Mouse (Mus musculus) spleen, adult 18-20 months (tissue): ENCODE measurements around the gene Sec16a.

Experiments
- DNase-seq, 2 experiments: peaks; one replicate each; pipeline ENCODE4 v3.0.0; 2022; ENCODE audit warnings: mixed read lengths in 2 of 2

Sec16a gene

DNA sequence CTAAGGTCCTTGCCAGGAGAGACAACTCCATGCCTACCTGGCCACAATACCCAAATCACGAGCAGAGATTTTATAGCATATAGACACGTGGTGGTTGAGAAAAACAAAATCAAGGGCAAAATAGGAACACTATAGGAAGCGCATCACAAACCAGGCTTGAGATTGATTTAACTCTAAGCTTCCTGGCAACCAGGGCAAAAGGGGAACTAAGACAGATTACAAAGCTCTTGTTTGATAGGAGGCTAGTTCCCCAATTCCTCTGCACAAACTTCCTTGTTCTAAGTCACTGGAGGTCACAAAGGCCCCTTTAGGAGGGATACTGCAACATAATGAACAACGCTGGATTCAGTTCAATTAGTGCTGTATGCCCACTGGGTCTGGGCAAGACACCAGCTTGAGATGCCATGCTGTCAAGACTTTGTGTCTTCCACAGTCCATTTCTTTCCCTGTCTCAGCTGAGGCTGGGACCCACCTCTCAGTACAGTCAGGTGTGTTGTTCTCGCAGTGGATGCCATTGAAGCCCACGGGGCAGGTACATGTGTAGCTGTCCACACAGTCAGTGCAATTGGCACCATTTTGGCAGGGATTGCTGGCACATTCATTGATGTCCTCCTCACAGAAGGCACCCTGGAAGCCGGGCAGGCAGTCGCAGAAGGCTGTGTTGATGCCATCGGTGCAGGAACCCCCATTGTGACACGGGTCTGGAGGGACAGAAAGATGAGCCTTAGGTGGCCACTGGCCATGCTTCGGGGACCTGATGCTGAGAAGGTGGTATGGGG lies 27.5 kb upstream of the Sec16a start:
- no peak for DNase-seq

DNA sequence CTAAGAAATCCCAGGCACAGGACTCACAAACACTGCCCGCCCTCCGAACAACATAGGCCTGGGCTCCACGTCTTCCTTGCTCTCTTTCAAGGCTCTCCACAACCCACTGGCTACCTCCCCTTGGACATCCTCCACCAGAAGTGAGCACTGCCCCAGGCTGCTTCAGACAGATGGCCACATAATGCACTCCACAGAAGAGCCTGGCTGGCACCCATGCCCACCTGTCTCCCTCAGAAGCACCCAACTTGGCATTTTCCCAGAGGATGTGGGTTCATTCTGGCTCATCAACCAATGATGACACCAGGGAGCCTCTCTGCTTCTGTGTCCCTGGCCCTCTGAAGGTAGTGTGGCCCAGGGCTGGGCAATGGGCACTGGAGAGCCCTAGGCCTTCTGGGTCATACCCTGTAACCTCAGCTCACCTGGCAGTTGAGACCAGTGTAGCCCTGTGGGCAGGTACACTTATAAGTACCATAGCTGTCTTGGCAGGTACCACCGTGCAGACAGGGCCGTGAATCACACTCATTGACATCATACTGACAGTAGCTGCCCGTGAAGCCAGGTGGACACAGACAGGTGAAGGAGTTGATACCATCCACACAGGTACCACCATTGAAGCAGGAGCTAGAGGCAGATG lies 26.8 kb upstream of the Sec16a start:
- no peak for DNase-seq

DNA sequence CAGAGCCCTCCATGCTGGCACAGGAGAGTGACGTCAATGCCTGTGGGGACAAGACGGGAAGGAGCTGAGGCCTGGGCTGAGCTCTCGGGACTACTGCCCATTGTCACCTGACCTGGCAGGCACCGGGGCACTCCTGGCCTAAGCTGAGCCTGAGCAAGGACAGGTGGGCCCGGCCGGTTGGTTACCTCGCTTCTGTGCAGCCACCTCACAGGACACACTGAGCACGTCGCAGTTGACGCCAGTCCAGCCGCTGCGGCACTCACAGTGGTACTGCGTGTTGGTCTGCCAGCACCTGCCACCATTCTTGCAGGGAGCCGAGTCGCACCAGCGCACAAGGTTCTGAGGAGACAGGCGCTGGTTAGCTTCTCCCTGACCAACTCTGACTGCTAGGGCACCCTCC lies 26.0 kb upstream of the Sec16a start:
- no peak for DNase-seq

DNA sequence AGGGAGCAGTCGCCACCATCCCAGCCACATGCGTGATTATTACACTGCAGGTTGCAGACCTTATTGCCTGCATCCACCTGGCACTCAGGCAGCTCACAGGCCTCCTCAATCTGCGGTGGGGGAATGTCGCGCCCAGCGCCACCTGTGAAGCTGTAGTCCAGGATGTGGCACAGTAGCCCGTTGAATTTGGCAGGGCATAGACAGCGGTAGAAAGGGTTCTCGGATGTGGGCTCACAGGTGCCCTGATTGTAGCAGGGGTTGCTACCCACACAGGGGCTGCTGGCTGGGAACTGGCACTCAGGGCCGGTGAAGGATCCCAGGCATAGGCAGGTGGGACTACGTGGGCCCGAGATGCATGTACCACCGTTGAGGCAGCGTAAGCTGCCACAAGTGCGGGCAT lies 23.4 kb upstream of the Sec16a start:
- DNase-seq, result no peak

DNA sequence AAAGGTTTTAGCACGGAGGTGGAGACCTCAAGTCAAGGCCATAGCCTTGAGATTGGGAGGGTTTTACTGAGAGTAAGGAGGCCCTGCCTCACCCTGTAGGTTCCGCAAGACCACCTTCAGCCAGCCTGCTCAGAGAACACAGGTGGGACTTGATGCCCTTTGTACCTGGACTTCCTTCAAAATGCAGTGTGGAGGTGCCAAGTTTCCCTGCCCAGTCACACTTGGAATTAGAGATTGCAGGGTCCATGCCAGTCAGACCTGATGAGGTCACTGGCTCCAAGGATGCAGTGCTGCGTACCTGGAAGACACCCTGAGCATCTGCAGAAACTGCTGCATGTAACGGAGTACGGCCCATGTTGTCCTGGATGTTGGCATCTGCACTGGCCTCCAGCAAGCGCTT lies 18.4 kb upstream of the Sec16a start:
- DNase-seq, result no peak

DNA sequence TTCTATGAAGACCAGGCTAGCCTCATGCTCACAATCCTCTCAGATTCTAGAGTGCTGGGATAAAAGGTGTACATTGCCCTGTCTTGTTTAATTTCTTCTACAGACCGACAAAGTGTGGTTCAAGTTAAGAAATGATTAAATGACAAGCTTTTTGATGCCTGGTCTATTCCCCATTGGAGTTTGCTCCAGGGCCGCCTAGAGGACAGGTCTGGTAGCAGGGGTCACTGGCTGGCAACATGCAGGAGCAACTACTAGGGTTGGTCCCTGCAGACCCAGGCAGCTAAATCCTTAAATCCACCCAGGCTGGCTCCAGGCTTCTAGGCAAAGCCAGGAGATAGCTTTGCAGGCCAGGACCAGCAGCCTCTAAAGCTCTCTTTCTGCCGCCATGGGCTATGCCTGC lies 18.0 kb upstream of the Sec16a start:
- DNase-seq, result no peak

DNA sequence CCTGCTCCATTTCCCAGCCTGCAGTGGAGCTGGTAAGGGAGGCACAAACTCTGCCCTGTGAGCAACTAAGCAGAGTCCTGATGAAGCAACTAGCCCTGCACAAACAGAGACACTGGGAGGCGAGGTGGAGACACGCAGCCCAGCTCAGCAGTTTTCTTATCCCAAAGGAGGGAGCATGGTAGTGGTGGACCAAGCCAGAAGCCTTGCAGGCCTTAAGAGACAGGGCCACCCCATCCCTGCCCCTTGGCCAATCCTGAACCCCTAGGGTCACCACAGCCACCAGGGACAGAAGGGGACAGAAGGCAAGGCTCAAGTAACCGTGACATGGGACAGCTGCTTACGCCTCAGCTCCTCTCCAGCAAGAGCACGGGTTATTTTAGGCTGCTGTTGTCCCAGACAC lies 16.7 kb upstream of the Sec16a start:
- no peak for DNase-seq

DNA sequence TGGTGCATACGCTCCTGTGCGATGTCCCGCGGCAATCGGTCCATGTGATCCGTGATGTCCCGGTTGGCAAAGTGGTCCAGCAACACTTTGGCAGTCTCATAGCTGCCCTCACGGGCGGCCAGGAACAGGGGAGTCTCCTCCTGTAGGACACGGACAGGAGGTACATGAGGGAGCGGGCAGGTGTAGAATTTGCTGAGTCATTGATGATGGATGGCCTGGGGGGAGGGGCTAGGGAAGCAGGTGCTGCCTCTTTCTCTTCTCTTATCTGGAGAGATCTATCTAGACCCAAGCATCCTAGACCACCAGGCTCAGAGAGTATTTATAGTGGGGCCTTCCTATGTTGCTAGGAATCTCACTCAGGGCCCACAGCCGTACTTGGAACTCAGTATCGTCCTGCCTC lies 15.8 kb upstream of the Sec16a start:
- DNase-seq, result no peak

DNA sequence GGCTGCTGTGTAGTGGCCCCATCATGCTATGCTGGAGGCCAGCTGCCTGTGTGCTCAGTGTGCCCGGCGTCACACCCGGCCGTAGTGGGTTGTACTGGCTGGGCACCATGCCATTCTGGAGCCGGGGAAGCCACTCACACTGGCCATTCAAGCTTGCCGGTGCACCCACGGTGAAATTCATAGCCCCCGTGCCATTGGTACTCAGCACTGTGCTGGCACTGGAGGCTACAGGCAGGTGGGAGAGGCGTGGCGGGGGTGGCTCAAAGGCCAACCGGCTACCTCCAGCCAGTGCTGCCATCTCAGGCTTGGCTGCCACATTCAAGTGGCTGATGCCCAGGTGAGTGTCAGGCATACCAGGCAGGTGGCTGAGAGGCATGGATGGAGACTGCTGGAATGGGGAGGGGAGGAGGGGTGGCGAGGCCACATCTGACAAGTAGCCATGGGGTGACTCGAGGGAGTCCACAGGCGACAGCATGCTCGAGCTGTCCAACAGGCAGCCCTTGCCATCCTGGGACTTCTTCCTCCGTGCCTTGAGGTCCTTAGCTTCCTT lies 15.2 kb upstream of the Sec16a start:
- DNase-seq, result no peak

DNA sequence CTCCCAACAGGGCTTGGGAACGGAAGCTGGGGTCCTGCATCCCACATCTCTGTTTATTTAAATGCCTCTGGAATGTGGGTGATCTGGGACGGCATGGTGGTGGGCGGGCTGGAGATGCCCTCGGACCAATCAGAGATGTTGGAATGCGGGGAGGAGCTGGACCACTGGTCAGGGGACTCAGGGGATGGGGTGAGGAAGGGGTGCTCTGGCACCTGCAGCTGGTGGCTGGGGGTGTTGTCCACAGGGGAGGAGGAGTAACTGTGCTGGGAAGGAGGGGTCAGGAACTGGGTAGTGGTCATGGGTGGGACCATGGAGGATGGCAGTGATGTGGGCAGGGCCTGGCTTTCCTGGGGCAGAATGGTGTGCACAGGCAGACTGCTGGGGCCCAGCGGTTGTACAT lies 14.5 kb upstream of the Sec16a start:
- no peak for DNase-seq

DNA sequence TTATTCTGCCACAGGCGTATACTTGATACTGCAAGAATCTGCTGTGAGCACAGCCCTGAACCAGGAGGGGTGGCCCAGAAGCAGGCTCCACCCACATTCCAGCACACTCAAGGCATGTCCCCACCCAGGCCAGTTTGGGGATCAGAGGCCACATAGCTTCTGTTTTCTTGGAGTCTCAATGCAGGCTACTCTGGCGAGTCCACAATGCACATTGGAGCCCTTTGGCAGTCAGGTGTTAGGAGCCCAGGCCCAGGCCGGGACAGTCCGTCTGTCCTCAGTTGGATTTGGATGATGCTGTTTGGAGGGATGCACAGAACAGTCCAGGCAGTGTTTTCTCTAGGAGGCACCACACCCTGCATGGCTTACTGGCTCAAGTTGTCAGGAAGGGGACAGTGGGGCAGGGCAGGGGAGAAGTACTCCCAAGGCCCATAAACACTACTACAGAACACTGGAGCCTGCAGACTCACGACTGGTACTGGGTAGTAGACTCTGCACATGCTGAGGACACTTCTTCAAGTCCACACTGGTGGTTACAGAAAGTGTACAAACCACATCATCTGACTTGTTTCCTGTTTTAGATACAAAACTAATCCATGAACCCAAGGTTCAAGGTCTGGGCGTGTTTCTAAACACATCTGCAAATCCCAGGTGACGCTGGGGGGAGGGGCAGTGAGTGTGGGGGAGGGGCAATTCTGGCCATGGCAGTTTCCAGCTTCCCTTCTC lies 13.5 kb upstream of the Sec16a start:
- DNase-seq, result no peak

DNA sequence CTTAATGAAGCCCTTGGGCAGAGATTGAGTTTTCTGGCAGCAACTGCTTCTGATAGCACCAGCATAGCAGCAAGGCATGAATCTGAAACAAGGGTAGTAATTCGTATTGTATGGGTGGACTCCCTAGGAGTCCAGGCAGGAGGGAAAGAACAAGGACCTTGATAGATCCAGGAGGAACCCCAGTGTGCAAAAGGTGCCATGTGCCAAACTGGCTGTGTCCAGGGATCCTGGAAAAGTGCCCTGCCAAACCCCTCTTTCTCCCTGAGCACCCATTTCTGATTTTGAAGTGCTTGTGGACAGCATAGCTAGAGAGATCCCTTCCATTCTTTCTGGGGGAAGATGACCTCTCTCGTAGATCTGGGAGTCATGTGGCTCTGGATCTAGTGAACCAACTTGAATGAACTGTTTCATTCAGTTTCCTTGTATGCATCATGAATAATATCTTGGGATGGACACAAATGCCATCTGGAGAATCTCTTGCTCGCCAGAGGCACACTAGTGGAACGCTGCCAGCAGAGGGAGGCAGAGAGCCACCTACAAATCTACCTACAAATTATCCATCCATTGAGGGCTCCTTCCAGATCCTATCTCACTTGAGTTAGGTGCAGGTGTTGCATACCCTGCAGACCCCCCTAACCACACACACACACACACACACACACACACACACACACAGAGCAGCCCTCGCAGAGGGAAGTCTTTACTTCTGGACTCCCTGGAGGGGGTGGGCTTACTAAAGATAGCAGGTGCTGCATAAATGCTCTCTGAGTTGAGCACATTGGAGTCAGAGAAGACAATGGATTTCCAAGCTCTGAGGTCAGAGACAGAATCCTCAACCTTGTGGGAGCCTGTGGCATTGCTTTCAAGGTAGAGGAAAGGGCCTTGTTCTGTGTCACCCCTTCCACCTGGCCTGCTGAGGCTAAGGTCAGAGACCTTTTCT lies 4.4 kb upstream of the Sec16a start:
- DNase-seq, result peak; percentile 51 to 81

DNA sequence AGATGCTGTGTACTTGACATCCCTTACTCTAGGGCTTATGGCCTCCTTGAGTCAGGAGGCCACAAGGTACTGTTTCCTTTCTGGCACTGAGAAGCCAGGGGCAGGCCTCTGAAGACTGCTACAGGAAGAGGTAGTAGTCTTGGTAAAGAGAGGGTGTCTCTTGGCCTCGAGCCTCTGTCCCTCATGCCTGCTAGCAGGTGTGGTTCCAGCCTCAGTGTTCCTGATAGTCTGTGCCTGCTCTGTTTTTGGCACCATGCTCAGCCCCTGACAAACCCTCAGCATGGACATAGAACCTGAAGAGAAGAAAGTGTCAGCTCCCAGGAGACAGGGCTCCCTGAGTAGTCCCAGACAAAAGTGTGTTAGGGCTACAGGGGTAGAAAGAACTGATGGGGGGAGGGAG lies 2.4 kb upstream of the Sec16a start:
- no peak for DNase-seq

DNA sequence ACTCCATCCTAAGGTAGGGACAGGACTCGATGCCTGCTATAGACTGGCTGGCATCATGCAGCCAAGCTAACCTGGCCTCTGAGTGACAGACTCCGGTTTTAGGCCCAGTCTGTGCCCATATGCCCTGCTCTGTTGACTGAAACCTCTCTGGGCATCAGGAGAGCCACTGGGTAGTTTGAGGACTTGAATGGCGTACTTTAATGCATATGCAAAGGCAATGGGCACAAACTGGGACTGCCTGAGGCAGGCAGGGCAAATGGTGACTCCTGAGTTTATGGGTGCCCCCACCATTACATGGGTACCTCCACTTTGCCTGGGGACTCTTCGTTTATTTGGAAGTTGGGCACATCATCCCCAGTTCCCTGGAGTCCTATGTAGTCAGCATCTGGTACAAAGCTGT lies 1.7 kb upstream of the Sec16a start:
- DNase-seq, result no peak

DNA sequence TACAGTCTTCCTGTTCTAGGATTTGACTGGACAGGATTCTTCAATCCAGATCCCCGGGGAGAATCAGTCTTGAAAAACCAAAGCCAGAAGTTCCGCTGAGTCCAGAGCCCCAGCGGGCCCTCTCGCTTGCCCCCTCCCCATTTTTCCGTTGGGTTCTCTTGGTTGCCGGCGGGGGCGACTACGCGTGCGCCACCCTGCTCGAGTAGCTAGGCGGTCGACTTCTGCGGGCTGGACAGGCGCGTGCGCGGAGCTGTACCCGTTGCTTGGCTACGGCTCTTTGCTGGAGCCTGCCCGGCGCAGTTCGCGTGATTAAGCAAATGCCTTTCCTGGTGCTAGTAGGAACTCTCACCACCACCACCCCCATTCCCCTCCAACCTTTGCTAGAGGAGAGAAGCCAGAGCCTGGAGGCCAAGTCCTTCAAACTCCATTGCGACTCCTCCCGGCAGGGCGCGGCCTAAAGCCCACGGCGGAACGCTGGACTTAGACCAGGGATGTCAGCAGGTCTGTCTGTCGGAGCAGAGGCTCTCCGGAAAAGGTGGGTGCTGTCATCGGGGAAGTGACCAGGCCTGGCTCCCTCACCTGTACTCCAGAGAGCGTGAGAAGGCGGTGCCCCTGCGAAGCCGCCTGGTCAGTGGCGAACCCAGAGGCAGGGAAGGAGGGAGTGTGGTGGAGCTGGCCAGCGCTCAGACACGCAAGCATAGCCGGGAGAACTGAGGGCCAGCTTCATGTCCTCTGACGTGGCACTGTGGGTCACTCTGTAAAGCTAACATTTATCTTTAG lies 840 bp upstream of the Sec16a start:
- peak in 1 of 2 experiments; percentile 86 for DNase-seq

DNA sequence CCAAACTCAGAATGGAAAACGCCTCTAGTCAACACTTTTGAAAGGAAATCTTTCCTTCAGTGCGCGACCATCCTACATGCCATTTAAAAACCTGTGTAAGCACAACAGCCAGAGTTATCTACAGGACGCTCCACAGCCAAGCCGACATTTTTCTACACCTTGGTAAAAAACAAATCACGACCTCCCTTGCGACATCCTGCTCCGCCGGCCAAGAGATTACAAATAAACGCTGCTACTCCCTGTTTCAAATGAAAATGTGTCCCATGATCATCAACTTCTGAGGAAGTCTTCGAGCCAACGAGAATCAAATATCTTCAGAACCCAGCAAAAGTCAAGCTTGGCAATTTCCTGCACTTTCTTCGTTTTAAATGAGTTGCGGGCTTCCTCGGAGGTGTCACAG lies 648 bp downstream of the Sec16a start:
- DNase-seq, result no peak

DNA sequence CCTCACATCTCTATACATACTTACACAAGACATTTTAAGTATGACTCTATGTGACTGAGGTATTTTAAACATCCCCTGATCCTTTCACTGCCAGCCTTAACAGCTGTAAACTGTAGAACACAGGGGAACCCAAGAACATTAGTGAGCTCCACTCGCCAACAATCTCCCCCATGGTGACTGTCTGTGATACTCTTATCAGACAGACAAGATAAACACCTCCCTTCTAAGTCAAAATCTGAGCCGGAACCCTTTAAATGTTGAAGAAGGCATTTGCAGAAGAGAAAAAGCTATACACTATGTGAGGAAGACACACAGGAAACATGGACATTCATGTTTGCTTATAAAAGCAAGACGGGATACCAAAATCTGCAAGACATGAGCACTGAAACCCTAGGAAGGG lies 1.1 kb downstream of the Sec16a start:
- DNase-seq, result no peak

DNA sequence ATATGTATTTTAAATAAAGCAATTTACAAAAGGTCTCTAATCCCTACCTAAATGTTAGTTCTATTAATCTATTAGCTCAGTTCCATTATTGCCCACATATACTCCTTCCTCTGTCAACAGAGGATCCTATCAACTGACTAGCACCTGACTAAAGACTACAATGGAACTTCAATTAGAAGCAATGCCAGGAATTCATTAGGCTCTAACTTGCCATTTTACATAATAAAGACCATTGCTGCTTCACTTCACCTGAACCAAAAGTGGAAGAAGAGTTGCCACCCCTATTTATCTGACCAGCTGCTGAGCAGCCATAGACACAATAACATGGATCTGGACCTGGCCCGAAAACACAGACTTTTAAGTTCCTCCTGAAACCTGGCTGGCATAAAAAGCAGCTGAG lies 2.2 kb downstream of the Sec16a start:
- no peak for DNase-seq

DNA sequence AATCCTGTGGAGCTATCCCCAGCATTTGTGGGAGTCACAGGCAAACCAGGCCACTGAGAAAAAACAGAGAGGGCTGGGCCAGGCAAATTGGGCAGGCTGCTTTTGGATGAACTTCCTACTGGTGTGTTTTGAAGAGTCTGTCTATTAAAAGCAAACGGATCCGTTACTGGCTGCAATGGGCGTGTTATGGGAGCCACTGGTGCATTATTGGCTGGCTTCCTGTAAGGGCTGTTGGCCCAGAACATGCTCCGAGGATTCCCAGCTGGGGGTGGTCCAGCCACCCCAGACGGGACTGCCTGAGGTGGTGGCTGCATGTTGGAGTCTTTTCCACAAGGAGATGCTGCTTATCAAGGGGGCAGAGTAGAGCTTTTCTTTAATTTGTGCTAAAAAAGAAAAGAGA lies 3.3 kb downstream of the Sec16a start:
- DNase-seq, result no peak

DNA sequence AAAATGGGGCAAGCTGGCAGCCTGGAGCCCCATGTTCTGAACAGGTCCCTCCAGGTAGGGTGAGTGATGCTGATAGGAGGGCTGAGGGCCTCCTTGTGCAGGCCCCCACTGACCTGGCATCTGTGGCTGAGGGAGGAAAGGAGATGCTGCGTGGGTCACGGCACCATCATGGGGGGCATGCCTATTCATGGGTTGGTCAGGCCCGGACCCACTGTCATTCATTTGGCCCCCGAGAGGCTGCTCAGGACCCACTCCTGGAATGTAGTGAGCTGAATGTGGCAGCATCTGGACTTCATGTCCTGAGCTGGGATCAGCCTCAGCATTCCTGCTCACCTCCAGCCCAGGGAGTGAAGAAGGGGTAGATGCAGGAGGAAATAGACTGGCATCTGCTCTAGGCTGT lies 3.8 kb downstream of the Sec16a start:
- DNase-seq, result no peak

DNA sequence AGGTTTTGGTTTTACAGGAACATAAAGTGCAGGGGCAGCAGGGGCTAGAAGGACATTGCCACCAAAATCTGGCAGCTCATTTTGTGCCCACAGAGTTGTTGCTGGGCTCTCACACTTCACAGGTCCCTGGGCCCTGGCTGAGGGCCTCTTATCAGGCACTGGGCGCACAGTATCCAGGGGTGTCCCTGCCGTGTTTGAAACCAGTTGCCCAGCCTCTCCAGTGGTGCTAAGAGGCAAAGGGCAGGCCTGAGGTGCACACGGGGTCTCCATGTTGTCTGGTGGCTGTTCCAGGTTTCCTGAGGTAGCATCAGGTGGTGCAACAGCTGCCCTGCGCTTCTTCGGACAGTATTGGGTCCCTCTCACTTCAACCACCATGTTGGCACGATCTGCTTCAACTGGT lies 5.3 kb downstream of the Sec16a start:
- DNase-seq, result no peak

DNA sequence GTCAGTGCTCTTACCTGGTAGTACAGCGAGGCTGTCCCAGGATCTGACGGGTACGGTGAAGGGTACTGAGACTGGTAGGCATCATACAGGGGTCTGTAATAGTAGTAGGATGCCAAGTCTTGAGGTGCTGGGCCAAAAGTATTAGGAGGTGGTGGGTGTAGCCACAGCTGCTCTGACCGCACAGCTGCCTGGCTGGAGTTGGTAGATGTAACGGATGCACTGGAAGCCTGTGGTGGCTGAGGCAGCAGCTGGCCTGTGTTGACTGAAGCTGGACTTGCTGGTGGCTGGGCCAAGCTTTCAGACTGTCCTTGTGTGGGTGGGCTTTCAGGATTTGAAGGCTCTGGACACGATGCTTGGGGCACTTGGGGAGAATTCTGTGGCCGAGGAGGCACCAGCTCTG lies 6.6 kb downstream of the Sec16a start:
- no peak for DNase-seq
